Mouse (Mus musculus) hindbrain, embryonic 14.5 days (tissue): ENCODE results near the gene Smim12. TPM values are rescaled to one million over a fixed set of nuclear protein-coding genes. Genes with fewer than 3 reads are reported as not detected.

Source experiments
- ATAC-seq: fragments of 200-750 bp; cut with Nextera tagmentation; 2 replicates; pipeline ENCODE4 v1.8.0; 2017; ENCODE audit warnings: moderate number of reproducible peaks, mild to moderate bottlenecking, moderate TSS enrichment, moderate library complexity; ENCODE audit not compliant: low FRiP score
- DNase-seq: peaks from one replicate; pipeline ENCODE4 v3.0.0-alpha.2; 2015; ENCODE audit warnings: low spot score
- H3K27ac ChIP-seq: fragments of 300-500 bp; sonication (generic); 2 replicates; pipeline ENCODE4 v1.5.1; 2014; ENCODE audit warnings: mild to moderate bottlenecking, moderate library complexity
- H3K27me3 ChIP-seq: fragments of 300-500 bp; sonication (generic); 2 replicates; pipeline ENCODE4 v1.6.1; 2014; ENCODE audit warnings: mild to moderate bottlenecking, low read length, mixed read lengths; ENCODE audit not compliant: control insufficient read depth, insufficient read depth
- H3K36me3 ChIP-seq: fragments of 300-500 bp; sonication (generic); replicated peaks from 2 replicates; pipeline ENCODE4 v1.6.1; 2014; ENCODE audit not compliant: control insufficient read depth, insufficient read depth
- H3K4me1 ChIP-seq: fragments of 300-500 bp; sonication (generic); replicated peaks from 2 replicates; pipeline ENCODE4 v1.6.1; 2014; ENCODE audit warnings: antibody characterized with exemption, low read length, mixed read lengths; ENCODE audit not compliant: control insufficient read depth, insufficient read depth
- H3K4me2 ChIP-seq: fragments of 300-500 bp; sonication (generic); replicated peaks from 2 replicates; pipeline ENCODE4 v1.6.1; 2014; ENCODE audit warnings: mild to moderate bottlenecking, moderate library complexity
- H3K4me3 ChIP-seq: fragments of 300-500 bp; sonication (generic); replicated peaks from 2 replicates; pipeline ENCODE4 v1.5.1; 2014; ENCODE audit warnings: mild to moderate bottlenecking, low read length
- H3K9ac ChIP-seq: fragments of 300-500 bp; sonication (generic); 2 replicates; pipeline ENCODE4 v1.6.1; 2014
- H3K9me3 ChIP-seq: fragments of 300-500 bp; sonication (generic); 2 replicates; pipeline ENCODE4 v1.6.1; 2016; ENCODE audit warnings: low read length; ENCODE audit not compliant: control insufficient read depth
- WGBS: fragments of 180-500 bp; shearing (Covaris S2); extraction: QIAGEN DNeasy Blood & Tissue Kit; methylation state at CpG from one replicate; pipeline ENCODE4 v1.1.7; 2014; 5-methylcytosine and 5-hydroxymethylcytosine counted together
- polyA plus RNA-seq: library from polyadenylated mRNA; unstranded; fragments of >200 nt; fragmentation: Nextera tagmentation; extraction: Ambion mirVana; gene quantifications from 2 replicates; pipeline ENCODE4 v1.2.1, GENCODE M21; 2014

The Smim12 gene
- polyA plus RNA-seq, 1 experiment from 2014 or later, result 60.9 TPM

- H3K9me3 ChIP-seq, result no peaks in the 10 kb centered on the region
- H3K9ac ChIP-seq, result no peak overlapping the region
- ATAC-seq, result peak; percentile 56
- no peaks in the 10 kb centered on the region for H3K36me3 ChIP-seq
- peak overlapping the region; percentile 69 for H3K27ac ChIP-seq
- DNase-seq, result peak; percentile 47
- peaks cover 31% of the 10 kb centered on the region for H3K4me1 ChIP-seq
- no peak overlapping the region for H3K4me3 ChIP-seq
- WGBS, result 8% methylated on average over 17 of the region's 17 CpGs
- H3K4me2 ChIP-seq, result 0 out of 2 replicates have a peak overlapping the region, but pooled peaks have one; percentile 7
- H3K27me3 ChIP-seq, result peaks cover 1% of the 10 kb centered on the region; the same call in 1 of the 2 replicates
Observed at GRCm38 (mm10) chr4:127227051-127227673, 16.4 kb upstream of the Smim12 start.

GRCm38 (mm10) chr4:127232028-127232427, 11.6 kb upstream of the Smim12 start:
- Histone ChIP-seq H3K36me3 (peaks cover 8% of the 10 kb centered on the region), H3K4me3 (no peak overlapping the region), H3K9ac (no peak overlapping the region; the same call in 1 of the 2 replicates), H3K9me3 (no peaks in the 10 kb centered on the region), H3K4me2 (peak overlapping the region; percentile 33), H3K27me3 (no peaks in the 10 kb centered on the region), H3K27ac (peak overlapping the region; percentile 86), H3K4me1 (peaks cover 40% of the 10 kb centered on the region)
- ATAC-seq, result peak; percentile 75
- 4% methylated on average over 6 of the region's 6 CpGs for whole genome bisulfite sequencing
- DNase-seq, result peak; percentile 86

GRCm38 (mm10) chr4:127232551-127232950, 11.0 kb upstream of the Smim12 start:
- H3K36me3 ChIP-seq, result peaks cover 8% of the 10 kb centered on the region
- no peak overlapping the region for H3K4me3 ChIP-seq
- DNase-seq (peak; percentile 72), ATAC-seq (peak; percentile 61; the same call in 1 of the 2 replicates)
- no peaks in the 10 kb centered on the region for H3K27me3 ChIP-seq
- H3K4me1 ChIP-seq, result peaks cover 36% of the 10 kb centered on the region
- no peaks in the 10 kb centered on the region for H3K9me3 ChIP-seq
- no peak overlapping the region for H3K9ac ChIP-seq
- peak overlapping the region; percentile 33 for H3K4me2 ChIP-seq
- peak overlapping the region; percentile 86 for H3K27ac ChIP-seq
- WGBS, result 22% methylated on average over 5 of the region's 5 CpGs

- 87% methylated on average over 40 of the region's 40 CpGs for WGBS
- ATAC-seq (no peak), DNase-seq (no peak)
- no peak overlapping the region for H3K4me3 ChIP-seq
- H3K9ac ChIP-seq, result no peak overlapping the region
- no peaks in the 10 kb centered on the region for H3K9me3 ChIP-seq
- peak overlapping the region; percentile 86 for H3K27ac ChIP-seq
- H3K36me3 ChIP-seq, result peaks cover 8% of the 10 kb centered on the region
- H3K4me2 ChIP-seq, result no peak overlapping the region
- peaks cover 31% of the 10 kb centered on the region for H3K4me1 ChIP-seq
- no peaks in the 10 kb centered on the region for H3K27me3 ChIP-seq
Observed at GRCm38 (mm10) chr4:127233416-127234125, 10.0 kb upstream of the Smim12 start.

GRCm38 (mm10) chr4:127235742-127236487, 7.7 kb upstream of the Smim12 start:
- no peaks in the 10 kb centered on the region for H3K9me3 ChIP-seq
- H3K36me3 ChIP-seq, result peaks cover 8% of the 10 kb centered on the region
- H3K27ac ChIP-seq, result peak overlapping the region; percentile 85
- H3K4me2 ChIP-seq, result peak overlapping the region; percentile 98
- peak overlapping the region; percentile 54 for H3K4me3 ChIP-seq
- H3K27me3 ChIP-seq, result no peaks in the 10 kb centered on the region
- peaks cover 30% of the 10 kb centered on the region for H3K4me1 ChIP-seq
- H3K9ac ChIP-seq, result peak overlapping the region; percentile 82
- DNase-seq (peak; percentile 90), ATAC-seq (peak; percentile 64)
- under 1% methylated on average over 61 of the region's 67 CpGs for WGBS

- Histone ChIP-seq H3K9ac (peak overlapping the region; percentile 82), H3K4me1 (peaks cover 23% of the 10 kb centered on the region), H3K9me3 (no peaks in the 10 kb centered on the region), H3K27ac (peak overlapping the region; percentile 85), H3K27me3 (no peaks in the 10 kb centered on the region), H3K4me2 (peak overlapping the region; percentile 98), H3K4me3 (peak overlapping the region; percentile 54), H3K36me3 (peaks cover 8% of the 10 kb centered on the region)
- under 1% methylated on average over 14 of the region's 14 CpGs for WGBS
- ATAC-seq (0 out of 2 replicates have a peak, but pooled peaks have one; percentile 16), DNase-seq (no peak)
Observed at GRCm38 (mm10) chr4:127236631-127237030, 7.0 kb upstream of the Smim12 start.

- no peak for ATAC-seq
- H3K9ac ChIP-seq, result 0 out of 2 replicates have a peak overlapping the region, but pooled peaks have one; percentile 82
- H3K27ac ChIP-seq, result no peak overlapping the region
- peaks cover 17% of the 10 kb centered on the region for H3K4me1 ChIP-seq
- H3K4me3 ChIP-seq, result no peak overlapping the region
- no peak overlapping the region for H3K4me2 ChIP-seq
- H3K36me3 ChIP-seq, result peaks cover 8% of the 10 kb centered on the region
- no peaks in the 10 kb centered on the region for H3K9me3 ChIP-seq
- 39% methylated on average over 10 of the region's 10 CpGs for WGBS
- no peaks in the 10 kb centered on the region for H3K27me3 ChIP-seq
- no peak for DNase-seq
Observed at GRCm38 (mm10) chr4:127237271-127237670, 6.3 kb upstream of the Smim12 start.

- H3K27ac ChIP-seq, result no peak overlapping the region
- no peak overlapping the region for H3K9ac ChIP-seq
- H3K4me2 ChIP-seq, result no peak overlapping the region
- peaks cover 9% of the 10 kb centered on the region for H3K36me3 ChIP-seq
- 66% methylated on average over 6 of the region's 6 CpGs for WGBS
- no peaks in the 10 kb centered on the region for H3K9me3 ChIP-seq
- ATAC-seq, result no peak
- no peak for DNase-seq
- H3K27me3 ChIP-seq, result no peaks in the 10 kb centered on the region
- no peak overlapping the region for H3K4me3 ChIP-seq
- H3K4me1 ChIP-seq, result peaks cover 12% of the 10 kb centered on the region
Observed at GRCm38 (mm10) chr4:127242696-127243095, 888 bp upstream of the Smim12 start.

- no peak for DNase-seq
- Histone ChIP-seq H3K4me2 (peak overlapping the region; percentile 89), H3K9me3 (no peaks in the 10 kb centered on the region), H3K27ac (peak overlapping the region; percentile 50; the same call in 1 of the 2 replicates), H3K36me3 (peaks cover 22% of the 10 kb centered on the region), H3K4me3 (peak overlapping the region; percentile 81), H3K9ac (peak overlapping the region; percentile 93), H3K27me3 (no peaks in the 10 kb centered on the region), H3K4me1 (peaks cover 12% of the 10 kb centered on the region)
- peak; percentile 63 for ATAC-seq
- under 1% methylated on average over 26 of the region's 26 CpGs for WGBS
Observed at GRCm38 (mm10) chr4:127243953-127244352, 369 bp downstream of the Smim12 start.
